Mouse (Mus musculus): Measurements from ENCODE around the gene Tspan32.

DNA sequence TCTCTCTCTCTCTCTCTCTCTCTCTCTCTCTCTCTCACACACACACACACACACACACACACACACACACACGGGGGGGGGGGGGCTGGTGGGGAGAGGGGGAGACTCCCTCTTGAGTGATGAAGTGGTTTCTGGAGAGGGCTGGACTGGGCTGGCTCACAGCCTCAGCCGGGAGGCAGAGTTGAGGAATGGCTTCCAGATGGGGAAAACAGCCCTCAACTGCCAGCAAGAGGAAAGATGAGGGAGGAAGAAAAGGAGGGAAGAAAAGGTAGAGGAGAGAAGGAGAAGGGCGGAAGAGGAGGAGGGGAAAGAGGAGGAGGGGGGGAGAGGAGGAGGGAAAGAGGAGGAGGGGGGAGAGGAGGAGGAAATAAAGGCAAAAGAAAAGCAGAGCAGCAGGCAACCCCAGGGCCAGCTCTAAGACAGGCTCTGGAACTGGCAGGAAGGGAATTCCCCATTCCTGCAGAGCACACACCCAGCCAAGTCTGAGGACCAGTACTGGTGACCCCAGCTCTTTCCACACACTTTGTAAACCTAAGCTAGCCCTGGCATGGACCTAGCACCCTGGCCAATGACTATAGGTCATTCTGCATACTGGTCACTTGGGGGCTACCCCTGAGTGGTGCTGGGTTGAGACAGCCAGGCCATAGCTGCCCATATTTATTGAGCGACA is 4.3 kb downstream of the Tspan32 start:
- TF ChIP-seq POLR2A (IDR thresholded peaks at IDR 0.05; ENCODE audit: low read depth, low read length) = no peak
- no peak for TF ChIP-seq CTCF (IDR thresholded peaks at IDR 0.05; ENCODE audit: extremely low read depth, insufficient read length, insufficient replicate concordance, low read depth, low read length)
